In the genomic region with DNA sequence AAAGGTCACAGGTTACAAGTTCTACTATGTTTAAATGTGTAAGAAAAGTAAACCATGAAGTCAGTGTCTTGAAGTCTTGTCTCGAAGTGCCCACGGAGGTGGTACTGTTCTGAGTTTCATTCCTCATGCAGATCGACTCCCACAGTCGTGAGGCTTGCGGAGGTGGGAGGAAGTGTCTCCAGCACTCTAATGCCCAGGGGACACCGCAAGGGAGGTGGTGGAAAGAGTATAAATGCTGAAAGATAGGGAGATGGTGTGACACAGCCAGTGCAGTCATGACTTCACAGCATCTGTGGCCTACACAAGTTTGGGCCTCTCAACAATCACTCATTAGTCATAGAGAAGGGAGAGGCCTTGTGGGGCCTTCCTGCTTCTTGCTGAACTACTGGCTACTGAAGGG, we compare ENCODE assay signal across 24 mouse cellular contexts.
A peak's percentile ranks its signal among the peaks of the same experiment; 100 is the strongest.
DNase-seq lines count a peak whose midpoint lies in the region; ATAC-seq lines count a peak whose summit lies in the region.
"Had no signal": no experiment of that assay in that cellular context is flagged by ENCODE, and none has a peak within 500 bp of the region (broad histone marks: within the 10 kb centered on the region; RNA-seq: fewer than 3 reads in every experiment).

No protein-coding gene starts in this region.

- DNase-seq in frontal cortex, postnatal 36 days (ENCODE audit: low spot score in 2 of 2): no peak
- DNase-seq in left cerebral cortex, adult 18-20 months (ENCODE audit: low spot score in 2 of 2): peak; percentile 47 to 59
- DNase-seq in left cerebral cortex, adult 11 months (ENCODE audit: low spot score): no peak
- DNase-seq in brain, adult 2 months (ENCODE audit: low read depth, low spot score): peak; percentile 73
- DNase-seq in liver: no peak
- DNase-seq: adrenal gland, postnatal 10 days; adrenal gland, postnatal 36 days; cerebellum, adult 11 months; cerebellum, adult 2 months; cerebellum, adult 9-11 months; cerebellum, postnatal 25 days; embryo, embryonic 11 days; gastrocnemius, adult 2 months; gastrocnemius, postnatal 14 days; heart, adult 18-20 months; heart, postnatal 14 days; heart, postnatal 4 days had no signal

- peak; percentile 41 for ATAC-seq in frontal cortex, adult (ENCODE audit: low TSS enrichment)
- ATAC-seq: activated CD4-positive, CD25-positive, alpha-beta regulatory T cell, adult 4 months; forebrain, embryonic 13.5 days; forebrain, embryonic 16.5 days; hindbrain, postnatal 0 days; inflammation-experienced regulatory T-cells, adult 6 months; intestine, embryonic 16.5 days had no signal

Comparison
In these comparisons a context has a peak if more than half of its experiments do, and no peak if none do; other contexts are left out.
1. DNase-seq: peak in left cerebral cortex, adult 18-20 months (2 of 2) and brain, adult 2 months (single experiment); none in frontal cortex, postnatal 36 days (0 of 2), left cerebral cortex, adult 11 months (single experiment) and liver (single experiment).